Mouse (Mus musculus) testis, adult 2 months (tissue): ENCODE measurements around the gene Tbc1d10a.
A peak's percentile ranks its signal among the peaks of the same experiment; 100 is the strongest.

ENCODE experiments used
- CTCF ChIP-seq: fragments of 200-500 bp; IDR thresholded peaks from 2 replicates; pipeline ENCODE4 v1.5.1; 2012; ENCODE audit warnings: low read depth, mild to moderate bottlenecking, inconsistent platforms, low read length, moderate library complexity; ENCODE audit not compliant: control insufficient read depth, insufficient read depth, insufficient replicate concordance
- POLR2A ChIP-seq: fragments of 200-500 bp; IDR thresholded peaks from 2 replicates; pipeline ENCODE4 v1.6.1; 2012; ENCODE audit warnings: low read depth, mild to moderate bottlenecking, inconsistent platforms, low read length, moderate library complexity; ENCODE audit not compliant: control insufficient read depth

DNA sequence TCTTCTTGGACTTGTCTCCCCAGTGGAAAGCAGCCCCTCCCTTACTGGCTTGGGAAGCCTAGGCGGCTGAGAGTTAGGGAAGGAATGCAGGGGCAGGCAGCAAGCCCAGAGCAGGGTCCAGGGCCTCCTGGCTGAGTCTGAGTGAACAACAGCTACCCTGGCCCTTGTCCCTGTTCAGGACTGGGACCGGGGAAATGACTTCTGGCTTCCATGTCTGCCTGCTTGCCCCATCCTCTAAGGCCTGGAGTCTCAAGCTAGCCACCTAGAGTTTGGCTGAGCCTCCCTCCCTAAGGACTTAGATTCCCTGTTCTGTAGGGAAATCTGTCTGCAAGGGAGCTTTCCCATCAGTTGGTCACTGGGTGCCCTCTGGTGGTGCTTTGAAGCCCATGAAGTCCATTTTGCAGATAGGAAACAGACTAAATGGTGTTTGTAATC is 32.7 kb downstream of the Tbc1d10a start:
- TF ChIP-seq CTCF (peak; percentile 27; the same call in 1 of the 2 replicates), POLR2A (no peak)
